Mouse (Mus musculus): ENCODE measurements around the gene Mcemp1.

Gene Mcemp1

GRCm38 (mm10) chr8:3671980-3672491, 6.5 kb downstream of the Mcemp1 start, which contains the start of gene Fcor:
Fcor (minus strand) TSS chr8:3672362.
- peak; percentile 70 for DNase-seq (ENCODE audit: low read depth, low spot score)

- DNase-seq (ENCODE audit: low read depth, low spot score), result no peak
These were observed 9.1 kb downstream of the Mcemp1 start for GRCm38 (mm10) chr8:3674671-3675070.

DNA sequence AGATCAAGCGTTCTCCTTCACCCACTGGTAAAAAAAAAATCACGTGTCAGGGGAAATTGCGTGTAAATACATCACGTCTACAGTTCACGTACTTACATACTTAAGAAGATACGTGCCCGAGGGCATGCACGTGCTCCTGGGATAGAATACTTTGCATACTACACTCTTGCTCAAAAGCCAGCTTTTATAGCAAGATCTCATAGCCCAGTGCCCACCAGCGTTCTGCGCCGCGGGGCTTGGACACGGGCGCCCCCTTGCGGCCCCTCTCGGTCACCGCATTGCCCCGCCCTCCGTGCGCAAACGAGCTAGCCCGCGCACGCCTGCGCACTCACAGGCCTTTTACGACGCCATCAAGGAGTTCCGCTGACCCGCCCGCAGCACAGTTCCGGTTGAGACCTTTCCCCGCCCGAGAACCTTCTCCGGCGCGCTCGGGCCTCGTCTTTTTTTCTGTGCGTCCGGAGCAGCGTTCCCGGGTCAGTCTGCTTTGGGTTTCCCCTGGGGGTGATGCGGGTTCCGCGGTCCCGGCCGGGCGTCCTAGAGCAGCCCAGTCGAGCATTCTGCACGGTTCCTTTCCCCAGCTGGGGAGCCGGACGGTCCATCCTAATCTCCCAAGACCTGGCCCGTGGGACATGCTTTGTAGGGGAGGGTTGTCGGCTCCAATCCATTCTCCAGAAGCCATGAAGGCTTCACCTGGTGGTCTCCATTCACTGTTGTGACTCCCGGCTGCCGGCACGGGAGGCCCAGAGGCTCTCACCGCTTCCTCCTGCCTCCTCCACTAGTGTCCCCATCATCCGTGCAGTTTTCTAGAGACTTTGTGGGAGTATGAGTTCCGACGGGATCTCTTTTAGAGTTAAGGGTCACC, 10.8 kb downstream of the Mcemp1 start, which contains the start of gene Trappc5:
Gene Trappc5, plus strand, starts transcription at position 169 of the 862 bp plus-strand sequence.
- DNase-seq (ENCODE audit: low read depth, low spot score), result peak; percentile 87

DNA sequence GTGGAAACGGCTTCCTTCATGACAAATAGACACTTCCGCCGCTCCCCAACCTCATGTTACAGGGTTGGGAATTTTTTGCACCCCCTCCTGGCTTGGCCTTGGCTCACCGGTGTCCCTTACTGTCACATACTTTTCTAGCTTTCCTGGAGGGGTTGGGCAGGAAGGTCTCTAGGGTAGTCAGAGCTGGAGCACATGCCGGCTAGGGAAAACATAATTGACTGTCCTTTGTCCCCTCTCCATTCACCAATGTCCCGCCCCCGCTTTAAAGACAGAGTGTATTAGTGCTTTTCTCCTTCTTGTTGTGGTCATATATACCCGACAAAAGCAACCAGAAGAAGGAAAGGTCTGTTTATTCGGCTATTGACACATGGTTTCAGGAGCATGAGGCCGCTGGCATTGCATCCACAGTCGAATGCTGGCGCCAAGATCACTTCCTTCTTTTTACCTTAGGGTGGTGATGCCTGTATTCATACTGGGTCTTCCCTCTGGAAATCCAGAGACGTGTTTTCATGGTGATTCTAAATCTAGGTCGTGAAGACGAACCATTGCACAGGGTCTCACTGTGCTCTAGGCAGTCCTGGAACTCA, 11.5 kb downstream of the Mcemp1 start:
- no peak for DNase-seq (ENCODE audit: low read depth, low spot score)

DNA sequence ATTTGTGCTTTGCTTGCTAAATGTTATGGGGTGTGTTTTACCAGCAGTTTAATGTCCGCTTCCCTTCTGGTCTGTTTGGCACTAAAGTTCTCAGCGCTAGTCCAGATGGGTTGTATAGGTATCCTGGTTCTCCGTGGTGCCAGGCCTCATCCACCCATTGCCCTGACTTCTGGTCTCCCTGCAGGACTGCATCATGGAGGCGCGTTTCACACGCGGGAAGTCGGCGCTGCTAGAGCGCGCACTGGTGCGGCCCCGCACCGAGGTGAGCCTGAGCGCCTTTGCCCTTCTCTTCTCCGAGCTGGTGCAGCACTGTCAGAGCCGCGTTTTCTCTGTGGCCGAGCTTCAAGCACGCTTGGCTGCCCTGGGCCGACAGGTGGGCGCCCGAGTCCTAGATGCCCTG, 13.3 kb downstream of the Mcemp1 start:
- no peak for DNase-seq (ENCODE audit: low read depth, low spot score)

GRCm38 (mm10) chr8:3679236-3679635, 13.7 kb downstream of the Mcemp1 start:
- no peak for DNase-seq (ENCODE audit: low read depth, low spot score)

GRCm38 (mm10) chr8:3679656-3680055, 14.1 kb downstream of the Mcemp1 start:
- DNase-seq (ENCODE audit: low read depth, low spot score), result no peak

DNA sequence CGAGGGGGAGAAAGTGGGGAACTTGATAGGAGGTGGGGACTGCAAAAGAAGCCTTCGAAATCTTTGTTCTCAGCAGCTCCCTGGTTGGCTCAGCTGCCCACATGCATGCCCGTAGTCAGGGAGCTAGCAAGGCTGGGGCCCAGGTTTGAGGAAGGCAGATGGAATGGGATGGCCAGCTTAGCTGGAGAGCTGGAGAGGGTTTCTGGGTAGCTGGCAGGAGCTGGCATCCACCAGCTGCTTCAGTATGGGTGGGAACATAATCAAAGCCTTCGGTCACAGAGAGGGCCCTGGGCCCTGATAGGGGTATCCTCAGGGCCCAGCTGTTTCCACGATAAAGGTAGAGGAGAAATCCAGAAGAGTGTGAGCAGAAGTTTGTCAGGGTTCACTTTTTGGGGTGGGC, 16.9 kb downstream of the Mcemp1 start:
- no peak for DNase-seq (ENCODE audit: low read depth, low spot score)

- DNase-seq (ENCODE audit: low read depth, low spot score), result no peak
These were observed 18.0 kb downstream of the Mcemp1 start for GRCm38 (mm10) chr8:3683408-3684176.

DNA sequence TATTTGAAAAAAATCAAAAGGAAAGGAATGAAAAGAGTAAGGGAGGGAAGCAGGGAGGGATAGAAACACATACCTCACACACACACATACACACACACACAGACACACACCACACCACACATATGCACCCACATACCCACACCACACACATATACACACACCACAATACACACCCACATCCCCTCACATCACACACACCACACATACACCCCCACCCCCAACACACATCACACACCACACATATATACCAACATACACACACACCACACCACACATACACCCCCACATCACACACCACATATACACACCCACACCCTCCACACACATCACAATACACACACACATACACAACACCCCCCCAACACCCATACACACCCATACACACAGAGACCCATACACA, 19.0 kb downstream of the Mcemp1 start:
- DNase-seq (ENCODE audit: low read depth, low spot score), result no peak

DNA sequence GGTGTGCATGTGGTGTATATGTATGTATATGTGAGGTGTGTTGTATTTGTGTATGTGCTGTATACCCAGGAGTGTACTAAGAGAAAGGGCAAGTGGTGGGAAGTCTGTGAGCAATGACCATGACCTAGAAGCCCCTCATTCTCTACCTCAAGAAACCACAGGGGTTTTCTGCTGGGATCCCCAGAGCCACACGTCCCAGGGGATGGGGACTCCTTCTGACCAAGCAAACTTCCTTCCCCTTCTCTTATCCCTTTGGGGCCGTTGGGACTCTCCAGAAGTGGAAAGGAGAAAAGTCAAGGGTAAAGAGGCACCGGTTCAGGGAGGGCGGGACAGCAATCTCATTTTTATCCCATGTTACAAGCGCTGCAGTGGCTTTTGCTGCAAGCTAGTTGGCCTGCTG, 19.9 kb downstream of the Mcemp1 start:
- no peak for DNase-seq (ENCODE audit: low read depth, low spot score)

DNA sequence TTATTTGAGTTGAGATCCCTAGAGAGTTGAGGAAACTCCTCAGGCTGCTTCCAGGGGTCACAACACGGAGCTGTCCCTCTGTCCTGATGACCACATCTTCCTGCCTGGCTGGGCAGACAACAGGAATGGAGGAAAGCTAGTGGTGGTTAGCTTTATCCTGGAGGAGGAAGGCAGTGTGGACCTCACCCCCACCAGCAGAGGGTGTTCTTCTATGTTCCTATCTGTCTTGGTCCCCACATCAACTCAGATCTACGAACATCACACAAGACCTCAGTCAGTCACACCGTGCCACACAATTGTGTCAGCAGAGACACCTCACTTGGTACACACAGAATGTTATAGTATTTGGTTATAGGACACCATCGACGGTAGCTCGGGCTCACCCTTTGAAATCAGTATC, 22.0 kb downstream of the Mcemp1 start:
- DNase-seq (ENCODE audit: low read depth, low spot score), result no peak

- DNase-seq (ENCODE audit: low read depth, low spot score), result no peak
These were observed 25.2 kb downstream of the Mcemp1 start for GRCm38 (mm10) chr8:3690774-3691173.

DNA sequence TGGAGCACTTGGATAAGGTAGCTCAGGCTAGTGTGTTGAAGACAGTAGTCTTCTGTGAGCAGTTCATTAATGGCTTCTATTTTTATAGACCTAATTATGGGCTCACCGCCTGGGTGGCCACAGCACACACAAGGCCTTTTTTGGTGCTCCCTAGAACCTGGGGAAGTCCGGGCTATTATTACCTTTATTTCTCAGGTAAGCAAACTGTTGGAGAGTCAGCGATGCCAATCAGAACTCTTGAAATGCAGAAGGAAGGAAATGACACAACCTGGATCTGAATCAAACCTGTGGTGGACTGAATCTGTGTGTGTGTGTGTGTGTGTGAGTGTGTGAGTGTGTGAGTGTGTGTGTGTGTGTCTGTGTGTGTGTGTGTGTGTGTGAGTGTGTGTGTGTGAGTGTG, 28.6 kb downstream of the Mcemp1 start, which contains the start of gene Fcer2a:
Gene Fcer2a, minus strand, starts transcription at position 55 of the 400 bp plus-strand sequence.
- DNase-seq (ENCODE audit: low read depth, low spot score), result no peak

GRCm38 (mm10) chr8:3701491-3701890, 35.9 kb downstream of the Mcemp1 start:
- no peak for DNase-seq (ENCODE audit: low read depth, low spot score)

DNA sequence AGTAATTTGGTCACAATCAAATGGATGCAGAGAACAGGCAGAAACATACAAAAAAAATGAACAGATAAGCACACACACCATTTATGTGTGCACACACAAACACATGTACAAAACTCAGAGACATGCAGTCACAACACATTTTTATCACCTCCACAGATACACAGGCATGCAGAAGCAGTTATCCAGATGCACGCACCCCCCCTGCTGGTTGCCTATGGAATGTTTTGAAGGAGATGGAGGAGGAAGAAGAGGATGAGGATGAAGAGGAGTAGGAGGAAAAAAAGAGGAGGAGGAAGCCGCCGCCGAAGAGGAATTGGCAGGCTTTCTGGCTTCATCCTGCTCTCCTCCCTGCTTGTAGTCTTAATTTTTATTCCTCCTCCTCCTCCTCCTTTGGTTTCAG, 40.2 kb downstream of the Mcemp1 start:
- DNase-seq (ENCODE audit: low read depth, low spot score), result no peak

GRCm38 (mm10) chr8:3707611-3708010, 42.1 kb downstream of the Mcemp1 start:
- no peak for DNase-seq (ENCODE audit: low read depth, low spot score)

GRCm38 (mm10) chr8:3710312-3710711, 44.8 kb downstream of the Mcemp1 start:
- no peak for DNase-seq (ENCODE audit: low read depth, low spot score)

GRCm38 (mm10) chr8:3711646-3712045, 46.1 kb downstream of the Mcemp1 start:
- no peak for DNase-seq (ENCODE audit: low read depth, low spot score)

GRCm38 (mm10) chr8:3717321-3717954, 51.9 kb downstream of the Mcemp1 start:
- DNase-seq (ENCODE audit: low read depth, low spot score), result no peak

- peak; percentile 6 for DNase-seq (ENCODE audit: low read depth, low spot score)
These were observed 53.0 kb downstream of the Mcemp1 start for GRCm38 (mm10) chr8:3718559-3718958.
